Mouse (Mus musculus): ENCODE data around the gene Klhl32.

Gene Klhl32

DNA sequence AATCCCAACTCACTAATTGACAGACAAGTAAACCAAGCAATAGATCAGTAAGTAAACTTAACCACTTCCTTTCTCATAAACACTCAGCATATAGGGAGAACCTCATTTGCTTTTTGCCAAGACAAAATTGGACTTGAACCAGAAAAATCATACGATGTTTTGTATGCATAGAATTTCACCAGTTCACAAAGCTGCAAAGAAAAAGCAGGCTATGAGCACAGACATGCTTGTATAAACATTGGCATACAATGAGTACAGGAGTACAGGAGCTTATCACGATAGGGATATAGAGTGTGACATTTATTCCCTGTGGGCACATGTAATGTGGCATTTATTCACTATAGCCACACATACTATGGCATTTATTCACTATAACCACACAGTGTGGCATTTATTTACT, 220.5 kb downstream of the Klhl32 start:
- DNase-seq (ENCODE audit: low read depth) = no peak

DNA sequence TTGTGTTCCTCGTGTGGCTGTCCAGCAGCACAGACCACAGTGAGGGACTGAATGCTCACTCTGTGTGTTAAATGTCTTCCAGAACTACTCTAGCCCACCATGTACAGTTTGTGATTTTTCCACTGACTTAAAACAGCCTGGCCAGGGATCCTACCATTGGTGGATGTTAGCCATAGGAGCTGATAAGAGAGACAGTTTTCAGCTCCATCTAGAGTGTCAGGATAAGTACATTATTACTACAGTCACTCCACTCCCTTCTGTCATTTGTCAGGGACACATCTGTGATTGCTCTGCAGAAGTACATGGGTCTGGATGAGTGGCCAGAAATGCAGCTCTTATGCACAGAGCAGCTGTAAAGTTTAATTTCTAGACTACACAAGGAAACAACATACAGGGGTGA, 223.1 kb downstream of the Klhl32 start:
- no peak for DNase-seq (ENCODE audit: low read depth)

DNA sequence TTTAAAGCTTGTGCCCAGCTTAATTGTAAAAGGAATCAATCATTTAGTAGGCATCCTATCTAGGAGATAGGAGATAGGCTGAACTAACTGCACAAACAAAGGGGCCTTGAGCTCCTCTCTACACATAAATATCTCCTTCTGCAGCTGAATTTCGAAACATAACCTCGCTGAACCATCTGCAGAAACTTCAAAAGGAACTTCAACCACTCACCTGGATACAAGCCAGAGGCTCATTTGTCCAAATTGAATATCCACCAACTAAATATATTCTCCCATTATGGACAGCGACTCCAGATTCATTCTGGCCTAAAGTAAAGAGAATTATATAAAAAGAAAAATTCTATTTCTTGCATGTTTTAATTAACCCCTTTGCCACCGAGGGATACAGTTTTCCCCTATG, 224.2 kb downstream of the Klhl32 start:
- no peak for DNase-seq (ENCODE audit: low read depth)

DNA sequence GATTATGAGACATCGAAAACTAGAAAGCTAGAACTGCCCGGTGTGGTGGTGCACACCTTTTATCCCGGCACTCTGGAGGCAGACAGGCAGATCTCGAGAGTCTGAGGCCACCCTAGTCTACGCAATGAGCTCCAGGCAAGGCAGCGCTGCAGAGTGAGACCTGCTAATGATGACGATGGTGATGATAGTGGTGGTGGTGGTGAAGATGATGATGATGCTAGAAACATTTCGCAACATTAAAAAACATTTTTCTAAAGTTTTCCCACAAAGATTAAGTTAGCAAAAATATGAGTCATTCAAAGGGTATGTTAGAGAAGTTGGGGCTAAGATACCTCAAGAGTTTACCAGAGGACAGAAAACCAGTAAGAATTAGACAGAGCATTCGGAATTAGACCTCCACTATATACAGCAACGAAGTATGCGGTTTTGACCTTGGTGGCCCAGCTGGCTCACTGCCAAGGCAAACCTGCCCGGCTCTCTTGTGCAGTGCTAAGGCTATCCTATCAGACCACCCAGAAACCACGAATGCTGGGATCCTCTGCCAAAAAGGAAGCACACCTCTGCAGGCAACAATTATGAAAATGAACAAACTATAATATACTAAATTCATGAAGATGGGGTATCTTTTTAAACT, 224.9 kb downstream of the Klhl32 start:
- no peak for DNase-seq (ENCODE audit: low read depth)

DNA sequence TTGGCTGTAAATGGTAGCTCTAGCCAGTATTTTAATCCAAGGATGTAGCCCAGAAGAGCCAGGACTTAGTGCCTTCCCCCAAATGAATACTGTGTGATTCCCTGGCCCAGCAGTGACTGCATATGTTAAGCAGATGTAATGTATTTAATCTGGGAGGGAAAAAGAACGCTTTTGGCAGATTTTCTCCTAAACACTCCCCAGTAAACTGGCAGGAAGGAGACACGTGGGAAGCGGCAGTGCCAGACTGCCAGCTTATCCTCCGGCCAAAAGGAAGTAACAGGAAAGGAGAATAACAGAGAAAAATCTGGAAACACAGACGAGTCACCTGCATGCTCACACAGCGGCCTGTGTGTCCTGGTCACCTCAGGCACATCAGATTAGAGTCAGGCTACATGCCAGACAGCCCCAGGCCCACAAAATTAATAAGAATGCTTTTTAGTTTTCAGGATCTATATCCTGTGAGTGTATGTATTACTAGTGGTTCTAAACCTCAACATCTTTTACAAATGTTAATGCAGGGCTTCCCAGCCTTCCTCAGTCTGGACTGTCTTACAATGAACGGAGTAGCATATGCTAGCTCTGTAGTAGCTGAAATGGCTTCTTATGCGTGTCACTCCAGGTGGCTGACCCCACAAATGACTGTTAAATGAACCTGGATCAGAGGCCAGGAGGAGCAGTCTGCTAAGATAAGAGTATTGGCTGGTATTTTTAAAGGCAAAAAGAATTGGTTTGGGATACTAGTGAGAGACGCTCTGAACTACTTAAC, 229.3 kb downstream of the Klhl32 start:
- no peak for DNase-seq (ENCODE audit: low read depth)

- DNase-seq (ENCODE audit: low read depth) = no peak
Measured at GRCm38 (mm10) chr4:24620440-24620839, 230.5 kb downstream of the Klhl32 start.

- DNase-seq (ENCODE audit: low read depth) = no peak
Measured at GRCm38 (mm10) chr4:24620005-24620404, 230.9 kb downstream of the Klhl32 start.

DNA sequence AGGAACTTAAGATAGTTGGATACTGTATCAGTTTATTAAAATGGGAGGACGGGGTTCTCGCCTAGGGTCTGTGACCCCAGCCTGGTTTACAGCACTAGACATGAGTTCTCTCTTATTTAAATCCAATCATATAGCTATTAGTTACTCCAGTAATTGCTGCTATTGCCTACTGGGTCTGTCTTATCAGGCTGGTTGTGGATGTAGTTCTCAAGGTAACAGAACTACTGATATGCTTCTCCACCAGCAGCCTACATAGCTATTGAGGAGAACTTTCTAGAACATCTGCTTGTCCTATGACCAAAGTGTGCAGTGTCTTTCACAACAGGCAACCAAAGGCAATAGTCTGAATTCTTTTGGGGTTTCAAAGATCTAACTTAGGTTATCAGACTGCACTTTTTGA, 241.4 kb downstream of the Klhl32 start:
- no peak for DNase-seq (ENCODE audit: low read depth)

DNA sequence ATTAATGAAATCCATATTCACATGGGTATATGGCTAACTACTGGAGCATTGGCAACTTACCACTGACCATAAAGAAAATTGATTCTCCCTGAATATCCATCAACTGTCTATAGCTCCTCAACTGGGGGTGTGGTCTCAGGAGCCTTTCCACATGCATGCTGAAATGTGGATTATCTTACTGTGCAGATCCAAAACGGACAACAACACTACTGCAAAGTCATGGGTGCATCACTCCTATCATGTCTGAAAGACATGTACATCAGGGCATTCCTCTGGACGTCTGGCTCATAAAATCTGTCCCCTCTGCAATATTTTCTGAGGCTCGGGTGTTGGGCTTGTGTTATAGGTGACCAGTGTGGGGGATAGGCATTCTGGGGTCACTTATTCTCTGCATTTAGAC, 241.8 kb downstream of the Klhl32 start:
- no peak for DNase-seq (ENCODE audit: low read depth)

DNA sequence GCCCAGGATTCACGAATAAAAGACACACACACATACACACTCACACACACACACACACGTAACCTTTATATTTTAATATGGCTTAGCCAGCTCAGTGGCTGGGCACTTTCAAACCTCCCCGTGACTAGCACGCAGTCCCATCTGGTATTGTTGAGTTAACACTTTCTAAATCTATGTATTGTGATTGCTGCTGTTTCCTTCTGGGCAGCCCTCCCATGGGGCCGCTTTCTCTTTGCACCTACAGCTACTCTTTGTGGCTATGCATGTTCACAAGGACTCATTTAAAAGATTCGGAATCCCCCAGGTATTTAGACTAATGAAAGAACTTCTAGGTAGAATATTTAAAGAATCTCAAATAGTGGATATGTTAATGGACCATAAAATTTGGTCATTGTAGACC, 249.2 kb downstream of the Klhl32 start:
- DNase-seq (ENCODE audit: low read depth) = no peak

DNA sequence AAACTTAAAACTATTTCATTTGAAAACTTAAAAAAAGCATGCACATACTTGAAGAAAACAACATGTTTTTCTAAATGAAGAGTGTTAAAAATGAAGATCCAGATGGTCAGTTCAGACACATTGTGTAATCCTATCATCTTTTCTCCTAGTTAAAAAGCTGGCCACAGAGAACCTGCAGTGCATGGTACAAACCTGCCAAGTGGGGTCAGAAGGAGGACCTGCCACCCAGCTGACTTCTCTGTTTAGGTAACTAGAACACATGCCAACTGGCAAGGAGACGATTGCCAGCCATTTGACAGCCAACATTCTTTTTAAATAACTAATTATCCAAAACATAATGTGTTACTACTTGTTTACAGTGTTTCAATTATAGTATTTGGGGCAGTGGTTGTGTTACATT, 252.3 kb downstream of the Klhl32 start:
- DNase-seq (ENCODE audit: low read depth) = no peak

DNA sequence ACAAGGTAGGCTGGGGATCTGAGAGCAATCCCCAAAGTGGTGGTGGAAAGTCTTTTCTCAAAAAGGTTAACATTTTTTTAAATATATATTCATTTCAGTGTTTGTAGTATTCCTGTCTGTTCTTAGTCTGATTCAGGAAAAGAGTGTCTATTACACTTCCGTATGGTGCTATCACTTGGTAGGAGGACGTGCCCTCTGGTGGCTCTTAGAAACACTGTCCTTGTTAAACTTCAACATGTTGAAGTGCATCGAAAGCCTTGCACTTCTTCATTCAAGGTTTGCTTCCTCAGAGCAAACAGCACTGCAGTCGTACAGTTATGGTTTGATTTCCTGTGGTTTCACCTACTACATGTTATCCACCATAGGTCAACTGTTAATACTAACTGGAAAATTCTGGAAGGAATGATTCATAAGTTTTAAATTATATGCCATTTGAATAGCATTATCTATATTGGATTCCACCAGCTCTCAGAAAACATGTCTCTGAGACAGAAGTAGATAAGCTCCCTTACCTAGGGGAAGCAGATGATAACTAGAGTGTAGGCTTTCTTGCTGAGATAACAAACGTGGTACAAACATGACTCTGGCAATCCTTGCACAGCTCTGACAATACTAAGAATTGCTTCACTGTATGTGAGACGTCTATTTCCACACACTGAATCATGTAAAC, 253.8 kb downstream of the Klhl32 start:
- no peak for DNase-seq (ENCODE audit: low read depth)

DNA sequence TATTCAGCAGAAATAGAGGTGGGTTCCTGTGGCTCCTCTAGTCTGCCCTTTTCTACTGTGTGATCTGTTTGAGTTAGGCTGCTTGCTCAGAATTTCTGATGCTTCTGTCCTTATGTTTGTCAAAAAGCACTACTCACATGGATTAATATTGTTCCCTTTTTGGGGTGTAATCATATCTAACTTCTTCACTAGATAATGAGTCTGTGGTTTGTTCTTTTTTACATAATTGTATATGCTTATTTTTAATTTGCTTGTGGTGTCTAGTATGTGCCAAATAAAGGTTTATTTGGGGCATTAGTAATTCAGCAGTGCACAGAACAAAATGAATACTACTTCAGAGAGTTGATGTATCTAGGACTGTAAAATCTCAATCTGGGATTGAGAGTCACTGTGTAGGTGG, 256.1 kb downstream of the Klhl32 start:
- DNase-seq (ENCODE audit: low read depth) = no peak

GRCm38 (mm10) chr4:24583997-24584396, 266.9 kb downstream of the Klhl32 start:
- DNase-seq (ENCODE audit: low read depth) = no peak

- DNase-seq (ENCODE audit: low read depth) = no peak
Measured at GRCm38 (mm10) chr4:24582295-24582694, 268.6 kb downstream of the Klhl32 start.

DNA sequence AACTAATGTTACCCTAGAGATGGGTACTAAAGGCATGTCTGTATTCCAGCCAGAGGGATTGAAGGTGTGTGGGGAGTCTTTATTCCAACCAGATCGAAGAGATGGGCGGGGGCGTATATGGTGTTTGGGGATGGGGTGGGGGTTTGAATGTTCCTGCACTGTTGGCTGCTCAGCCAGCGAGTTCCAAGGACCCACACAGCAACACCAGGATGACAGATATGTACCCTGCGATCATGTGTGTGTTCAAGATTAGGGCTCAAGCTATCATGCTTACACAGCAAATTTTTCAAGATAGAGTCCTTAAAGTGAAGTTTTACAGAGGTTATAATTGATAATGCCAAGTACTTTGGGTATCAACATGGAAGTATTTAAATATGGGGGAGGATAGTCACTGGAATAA, 273.3 kb downstream of the Klhl32 start:
- DNase-seq (ENCODE audit: low read depth) = no peak

DNA sequence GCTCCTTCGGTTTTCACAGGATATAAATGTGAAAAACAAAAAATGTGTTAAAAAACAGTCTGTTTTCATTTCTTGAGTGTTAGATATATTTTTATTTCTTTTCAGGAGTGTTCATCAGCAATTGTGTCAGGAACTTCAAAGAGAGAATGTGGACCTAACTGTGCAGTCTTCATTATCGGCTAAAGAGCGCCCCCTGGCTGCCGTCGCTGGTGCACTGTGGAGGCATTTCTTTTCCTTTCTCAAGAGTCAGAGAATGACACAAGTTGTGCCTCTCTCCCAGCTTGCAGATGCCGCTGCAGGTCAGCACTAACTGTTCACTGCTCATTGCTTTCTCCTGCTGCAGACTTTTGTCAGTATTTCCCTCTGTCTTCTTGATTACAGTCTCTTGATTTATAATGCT, 276.6 kb downstream of the Klhl32 start:
- peak; percentile 73 for DNase-seq (ENCODE audit: low read depth)

DNA sequence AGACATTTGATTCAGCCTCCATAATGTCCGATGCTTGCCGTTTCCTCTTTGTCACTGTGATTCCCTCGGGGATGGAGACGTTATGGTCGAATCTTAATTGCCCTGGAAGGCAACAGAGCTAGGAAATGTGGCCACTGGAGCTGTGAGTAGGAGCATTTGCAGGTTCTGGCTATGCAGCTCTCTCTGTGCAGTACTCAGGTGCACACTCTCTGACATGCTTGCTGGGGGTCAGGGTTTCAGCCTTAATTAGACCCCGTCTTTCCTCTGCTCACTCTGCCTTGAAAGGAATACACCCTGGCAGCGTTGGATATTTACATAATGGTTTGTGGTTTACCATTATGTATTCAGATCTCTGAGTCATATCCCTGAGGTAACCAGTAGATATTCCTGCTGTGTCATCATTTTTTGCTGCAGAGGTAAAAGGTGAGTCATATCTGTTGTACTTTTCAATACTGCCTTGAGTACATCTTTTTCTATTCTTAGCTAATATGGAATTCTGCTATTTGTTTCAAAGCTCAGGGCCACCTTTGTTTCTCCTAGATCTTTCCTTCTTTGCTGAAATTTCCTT, 281.9 kb downstream of the Klhl32 start:
- DNase-seq (ENCODE audit: low read depth) = no peak

GRCm38 (mm10) chr4:24568026-24568425, 282.9 kb downstream of the Klhl32 start:
- no peak for DNase-seq (ENCODE audit: low read depth)

All from naive thymus-derived CD4-positive, alpha-beta T cell, adult 2 months (primary cell).